Mouse (Mus musculus): ENCODE measurements at regions not wholly inside any gene's neighbourhood (a gene's known extent, or its start where the extent isn't known, plus 50 kb on each side); places are given as distances from the start of the nearest gene placed in this dataset.

- peak; percentile 70 for DNase-seq (ENCODE audit: low read depth, low spot score)
Measured at GRCm38 (mm10) chr12:71778137-71778536, 52.7 kb upstream of the Daam1 start.

- DNase-seq (ENCODE audit: low read depth, low spot score): no peak
Measured at GRCm38 (mm10) chr12:71778948-71779347, 51.9 kb upstream of the Daam1 start.

GRCm38 (mm10) chr12:71779418-71779817, 51.5 kb upstream of the Daam1 start:
- no peak for DNase-seq (ENCODE audit: low read depth, low spot score)
